Mouse (Mus musculus) lung, embryonic 16.5 days (tissue): Measurements from ENCODE around the gene Tbc1d17. TPM values are rescaled to one million over a fixed set of nuclear protein-coding genes. Genes with fewer than 3 reads are reported as not detected.

Experiments
- ATAC-seq: fragments of 200-750 bp; cut with Nextera tagmentation; 2 replicates; pipeline ENCODE4 v1.8.0; 2017; ENCODE audit warnings: low read depth, mild to moderate bottlenecking, moderate library complexity
- H3K27ac ChIP-seq: fragments of 300-500 bp; sonication (generic); 2 replicates; pipeline ENCODE4 v1.5.1; 2014; ENCODE audit warnings: mild to moderate bottlenecking, control low read depth, low read length
- H3K27me3 ChIP-seq: fragments of 300-500 bp; sonication (generic); 2 replicates; pipeline ENCODE4 v1.6.1; 2014; ENCODE audit warnings: low read depth, low read length, mixed read lengths; ENCODE audit not compliant: control insufficient read depth, insufficient read depth
- H3K36me3 ChIP-seq: fragments of 300-500 bp; sonication (generic); 2 replicates; pipeline ENCODE4 v1.6.1; 2014; ENCODE audit warnings: low read length; ENCODE audit not compliant: control insufficient read depth, insufficient read depth
- H3K4me1 ChIP-seq: fragments of 300-500 bp; sonication (generic); replicated peaks from 2 replicates; pipeline ENCODE4 v1.6.1; 2014; ENCODE audit warnings: low read length, mixed read lengths; ENCODE audit not compliant: control insufficient read depth, insufficient read depth
- H3K4me2 ChIP-seq: fragments of 300-500 bp; sonication (generic); 2 replicates; pipeline ENCODE4 v1.6.1; 2014; ENCODE audit warnings: low read depth, low read length, control low read depth
- H3K4me3 ChIP-seq: fragments of 300-500 bp; sonication (generic); 2 replicates; pipeline ENCODE4 v1.5.1; 2014; ENCODE audit warnings: mild to moderate bottlenecking, low read length, control low read depth
- H3K9ac ChIP-seq: fragments of 300-500 bp; sonication (generic); 2 replicates; pipeline ENCODE4 v1.6.1; 2014; ENCODE audit warnings: low read length, control low read depth
- H3K9me3 ChIP-seq: fragments of 300-500 bp; sonication (generic); 2 replicates; pipeline ENCODE4 v1.6.1; 2016; ENCODE audit warnings: low read length; ENCODE audit not compliant: control insufficient read depth
- WGBS: fragments of 180-500 bp; shearing (Covaris S2); extraction: QIAGEN DNeasy Blood & Tissue Kit; methylation state at CpG from one replicate; pipeline ENCODE4 v1.1.7; 2014; 5-methylcytosine and 5-hydroxymethylcytosine counted together
- polyA plus RNA-seq: library from polyadenylated mRNA; unstranded; fragments of >200 nt; fragmentation: Nextera tagmentation; extraction: Ambion mirVana; gene quantifications from 2 replicates; pipeline ENCODE4 v1.2.1, GENCODE M21; 2015

The Tbc1d17 gene
- polyA plus RNA-seq: 83.7 and 84.4 TPM in 2 replicates

DNA sequence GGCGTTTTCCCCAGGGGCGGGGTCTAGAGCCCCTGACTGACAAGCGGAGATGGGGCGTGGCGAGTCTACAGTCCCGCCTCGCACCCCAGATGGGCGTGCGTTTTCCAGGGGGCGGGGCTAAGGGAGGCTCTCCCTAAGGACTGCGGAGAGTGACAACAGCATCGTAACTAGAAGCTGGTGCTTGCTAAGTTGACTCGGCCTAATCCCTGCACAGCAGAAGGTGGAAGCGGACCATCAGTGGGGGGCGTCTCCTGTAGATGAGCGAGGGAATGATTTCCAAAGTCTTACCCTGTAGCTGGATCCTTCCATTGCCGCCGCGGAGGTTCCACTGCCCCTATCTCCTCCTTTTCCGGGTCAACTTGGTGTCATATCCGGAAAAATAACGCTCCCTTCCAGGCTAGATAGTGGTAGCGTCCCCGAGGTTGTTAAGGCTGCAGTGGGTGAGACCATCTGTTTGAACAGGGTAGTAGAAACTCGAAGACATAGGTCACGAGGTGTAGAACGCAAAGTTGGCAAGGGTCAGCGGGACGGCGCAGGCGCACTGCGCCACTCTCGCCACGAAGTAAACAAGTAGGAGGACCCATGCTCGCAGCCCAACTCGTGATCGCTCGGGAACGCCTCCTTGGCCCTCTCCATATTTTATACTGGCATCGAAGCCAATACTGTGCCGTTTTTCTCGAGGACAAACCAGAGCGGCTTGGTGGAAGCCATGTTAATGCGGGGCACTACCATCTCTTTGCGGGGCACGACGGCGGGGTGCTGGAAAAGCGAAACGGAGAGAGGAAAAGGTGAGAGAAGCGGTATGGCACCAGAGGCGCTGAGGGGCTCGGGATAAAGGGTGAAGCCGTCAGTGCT lies at the start of gene Tbc1d17, which contains the start of gene Akt1s1:
Gene Tbc1d17 (minus strand): TSS at position 519 of the 855 bp plus-strand sequence.
Gene Akt1s1 (plus strand): TSS at position 431 of the 855 bp plus-strand sequence.
- Histone ChIP-seq H3K9me3 (no peaks in the 10 kb centered on the region), H3K27ac (peak within 1 kb of the TSS; percentile 99), H3K4me2 (peak within 1 kb of the TSS; percentile 82), H3K4me3 (peak within 1 kb of the TSS; percentile 86), H3K9ac (peak within 1 kb of the TSS; percentile 96), H3K4me1 (peaks cover 25% of the 10 kb centered on the region), H3K36me3 (peaks cover 32% of the 10 kb centered on the region), H3K27me3 (no peaks in the 10 kb centered on the region)
- ATAC-seq: peak; percentile 85
- WGBS: under 1% methylated on average over 54 of the region's 54 CpGs

DNA sequence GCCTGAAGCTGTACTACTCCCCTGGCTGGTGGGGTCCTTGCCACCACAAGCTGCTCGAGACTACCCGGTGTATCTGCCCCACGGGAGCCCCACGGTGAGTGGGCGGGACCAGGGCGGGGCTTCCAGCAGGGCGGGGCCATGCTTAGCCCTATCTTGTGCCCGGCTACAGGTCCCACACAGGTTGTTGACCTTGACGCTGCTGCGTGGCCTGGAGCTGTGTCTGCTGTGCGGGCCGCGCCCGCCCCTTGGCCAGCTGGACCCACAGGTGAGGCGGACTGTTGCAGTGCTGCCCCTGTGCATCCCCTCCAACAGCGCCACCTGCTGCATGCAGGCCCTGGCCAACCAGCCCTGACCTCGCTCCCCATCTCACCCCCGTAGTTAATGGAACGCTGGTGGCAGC lies 49.7 kb upstream of the Tbc1d17 start:
- peaks cover 9% of the 10 kb centered on the region for H3K36me3 ChIP-seq
- H3K9me3 ChIP-seq: no peaks in the 10 kb centered on the region
- H3K9ac ChIP-seq: no peak overlapping the region
- no peak overlapping the region for H3K4me3 ChIP-seq
- H3K27me3 ChIP-seq: no peaks in the 10 kb centered on the region
- H3K4me1 ChIP-seq: peaks cover 27% of the 10 kb centered on the region
- no peak overlapping the region for H3K27ac ChIP-seq
- WGBS: 31% methylated on average over 18 of the region's 19 CpGs
- no peak overlapping the region for H3K4me2 ChIP-seq
- ATAC-seq: no peak

DNA sequence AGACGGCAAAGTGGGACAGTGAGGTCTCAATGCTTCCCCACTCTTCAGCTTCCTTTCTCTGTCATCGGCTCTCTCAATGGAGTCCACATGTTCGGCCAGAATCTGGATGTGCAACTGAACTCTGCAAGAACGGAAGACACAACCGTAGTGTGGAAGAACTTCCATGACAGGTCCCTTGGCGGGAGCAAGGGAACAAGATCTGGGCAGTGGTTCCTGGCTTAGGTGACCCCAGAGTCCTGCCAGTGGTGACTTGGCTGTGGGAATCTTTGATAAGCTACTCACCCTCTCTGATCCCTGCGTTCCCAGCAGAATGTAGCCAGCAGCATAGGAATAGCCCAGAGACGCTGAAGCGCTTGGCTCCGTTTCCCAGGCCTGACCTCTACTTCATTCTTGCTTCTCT lies 47.6 kb upstream of the Tbc1d17 start:
- no peaks in the 10 kb centered on the region for H3K27me3 ChIP-seq
- H3K9me3 ChIP-seq: no peaks in the 10 kb centered on the region
- peak overlapping the region; percentile 78 for H3K4me2 ChIP-seq
- H3K4me1 ChIP-seq: peaks cover 27% of the 10 kb centered on the region
- H3K4me3 ChIP-seq: peak overlapping the region; percentile 70
- no peak for ATAC-seq
- H3K27ac ChIP-seq: peak overlapping the region; percentile 83
- peak overlapping the region; percentile 85 for H3K9ac ChIP-seq
- WGBS: 23% methylated on average over 10 of the region's 10 CpGs
- 0 out of 2 replicates have a peak, but pooled peaks cover 3% of the 10 kb centered on the region for H3K36me3 ChIP-seq

DNA sequence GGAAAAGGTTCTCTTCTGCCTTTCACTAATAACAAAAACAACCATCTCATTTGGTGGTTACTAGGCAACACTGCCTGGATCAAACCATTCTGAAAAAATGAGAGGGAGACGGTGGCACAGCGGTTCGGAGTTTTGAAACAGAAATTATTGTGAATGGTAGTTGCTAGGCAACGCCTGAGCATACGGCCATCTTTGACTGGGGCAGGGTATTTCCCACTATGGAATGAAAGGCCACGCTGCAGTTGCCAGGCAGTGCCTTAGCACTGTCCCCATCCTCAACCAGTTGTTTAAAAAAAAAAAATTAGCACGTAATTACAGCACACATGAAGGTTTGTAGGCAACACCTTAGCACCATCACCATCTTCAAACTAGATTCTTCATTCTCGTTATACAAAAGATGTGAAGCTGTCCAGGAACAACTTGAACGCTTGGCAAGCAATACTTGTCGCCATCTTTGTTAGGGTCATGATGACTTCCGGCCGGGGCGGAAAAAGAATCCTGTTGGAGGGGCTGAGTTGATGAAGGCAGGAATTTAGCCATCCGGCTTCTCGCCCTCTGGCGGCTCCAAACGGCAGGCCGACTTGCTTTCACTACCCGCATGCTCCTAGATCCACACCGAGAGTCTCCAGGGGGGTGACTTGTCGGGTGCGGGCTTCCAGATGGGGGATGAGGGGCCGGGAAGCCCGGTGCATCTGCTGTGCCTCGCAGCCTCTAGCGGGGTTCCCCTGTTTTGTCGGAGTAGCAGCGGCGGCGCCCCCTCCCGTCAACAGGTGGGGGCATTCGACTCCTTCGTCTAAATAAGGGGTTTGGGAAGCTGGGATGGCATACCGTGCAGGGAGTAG lies 46.9 kb upstream of the Tbc1d17 start, which contains the start of gene Fuz:
Gene Fuz (plus strand): TSS at position 487 of the 842 bp plus-strand sequence.
- WGBS: under 1% methylated on average over 34 of the region's 34 CpGs
- Histone ChIP-seq H3K4me1 (peaks cover 29% of the 10 kb centered on the region), H3K27ac (peak within 1 kb of the TSS; percentile 83), H3K27me3 (no peaks in the 10 kb centered on the region), H3K9ac (peak within 1 kb of the TSS; percentile 85), H3K4me3 (peak within 1 kb of the TSS; percentile 70), H3K9me3 (no peaks in the 10 kb centered on the region), H3K36me3 (0 out of 2 replicates have a peak, but pooled peaks cover 3% of the 10 kb centered on the region), H3K4me2 (peak within 1 kb of the TSS; percentile 78)
- peak; percentile 68 for ATAC-seq

DNA sequence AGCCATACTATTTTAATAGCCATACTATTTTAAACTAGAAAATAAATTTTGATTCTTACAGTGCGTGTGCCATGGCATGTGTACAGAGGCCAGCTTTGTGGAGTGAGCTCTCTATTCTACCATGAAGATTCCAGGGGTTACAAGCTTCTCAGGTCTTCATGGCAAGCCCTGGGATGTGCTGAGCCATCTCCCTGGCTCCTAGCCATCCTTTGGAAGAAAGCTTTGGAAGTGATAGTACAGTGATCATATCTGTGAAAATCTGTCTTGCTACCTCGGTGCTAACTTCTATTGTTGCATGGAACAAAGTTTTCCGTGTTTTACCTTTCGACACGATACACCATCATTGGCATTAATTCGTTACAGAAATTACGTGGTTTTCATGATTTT lies 46.3 kb upstream of the Tbc1d17 start:
- Histone ChIP-seq H3K4me1 (peaks cover 33% of the 10 kb centered on the region), H3K36me3 (0 out of 2 replicates have a peak, but pooled peaks cover 3% of the 10 kb centered on the region), H3K9me3 (no peaks in the 10 kb centered on the region), H3K4me2 (peak overlapping the region; percentile 78), H3K9ac (no peak overlapping the region), H3K27ac (no peak overlapping the region; the same call in 1 of the 2 replicates), H3K4me3 (peak overlapping the region; percentile 70), H3K27me3 (no peaks in the 10 kb centered on the region)
- WGBS: 67% methylated on average over 7 of the region's 7 CpGs
- ATAC-seq: no peak

DNA sequence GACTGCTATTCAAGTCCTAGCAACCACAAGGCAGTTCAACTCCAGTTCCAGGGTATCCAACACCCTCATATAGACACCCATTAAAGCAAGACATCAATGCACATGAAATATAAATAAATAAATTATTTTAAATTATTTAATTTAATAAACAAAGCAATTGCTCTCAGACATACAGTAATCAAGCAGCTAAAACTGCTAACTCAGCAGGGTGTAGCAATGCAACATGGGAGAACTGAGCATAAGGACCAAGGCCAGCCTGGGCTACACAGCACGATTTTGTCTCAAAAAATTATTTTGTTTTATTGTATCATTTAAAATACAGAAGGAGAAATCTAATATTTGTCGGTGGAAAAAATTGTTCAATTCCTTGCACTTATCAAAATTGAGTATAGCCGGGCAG lies 45.3 kb upstream of the Tbc1d17 start:
- Histone ChIP-seq H3K36me3 (no peaks in the 10 kb centered on the region), H3K27me3 (no peaks in the 10 kb centered on the region), H3K9me3 (no peaks in the 10 kb centered on the region), H3K4me1 (peaks cover 33% of the 10 kb centered on the region), H3K4me3 (no peak overlapping the region), H3K27ac (no peak overlapping the region), H3K9ac (no peak overlapping the region), H3K4me2 (no peak overlapping the region)
- no peak for ATAC-seq
- WGBS: 89% methylated on average over 3 of the region's 3 CpGs

DNA sequence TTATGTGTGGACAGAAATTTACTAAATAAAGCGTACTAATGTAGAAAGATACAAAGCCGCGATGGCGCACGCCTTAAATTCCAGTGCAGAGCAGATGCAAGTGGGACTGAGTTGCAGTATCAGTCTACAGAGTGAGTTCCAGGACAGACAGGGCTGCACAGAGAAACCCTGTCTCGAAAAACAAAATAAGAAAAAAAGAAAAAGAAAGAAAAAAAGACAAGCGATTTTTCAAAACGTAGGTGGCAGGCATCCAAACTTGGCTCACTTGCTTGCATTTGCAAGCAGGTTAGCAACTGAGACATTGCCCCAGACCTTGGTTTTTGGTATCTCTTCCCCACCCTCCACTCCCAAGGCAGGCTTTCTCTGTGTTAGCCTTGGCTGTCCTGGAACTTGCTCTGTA lies 44.3 kb upstream of the Tbc1d17 start:
- Histone ChIP-seq H3K4me3 (peak overlapping the region; percentile 30), H3K36me3 (peaks cover 6% of the 10 kb centered on the region; the same call in 1 of the 2 replicates), H3K4me1 (peaks cover 28% of the 10 kb centered on the region), H3K4me2 (peak overlapping the region; percentile 49), H3K27me3 (no peaks in the 10 kb centered on the region), H3K27ac (peak overlapping the region; percentile 91), H3K9ac (peak overlapping the region; percentile 47; the same call in 1 of the 2 replicates), H3K9me3 (no peaks in the 10 kb centered on the region)
- ATAC-seq: no peak
- 11% methylated on average over 8 of the region's 8 CpGs for WGBS

DNA sequence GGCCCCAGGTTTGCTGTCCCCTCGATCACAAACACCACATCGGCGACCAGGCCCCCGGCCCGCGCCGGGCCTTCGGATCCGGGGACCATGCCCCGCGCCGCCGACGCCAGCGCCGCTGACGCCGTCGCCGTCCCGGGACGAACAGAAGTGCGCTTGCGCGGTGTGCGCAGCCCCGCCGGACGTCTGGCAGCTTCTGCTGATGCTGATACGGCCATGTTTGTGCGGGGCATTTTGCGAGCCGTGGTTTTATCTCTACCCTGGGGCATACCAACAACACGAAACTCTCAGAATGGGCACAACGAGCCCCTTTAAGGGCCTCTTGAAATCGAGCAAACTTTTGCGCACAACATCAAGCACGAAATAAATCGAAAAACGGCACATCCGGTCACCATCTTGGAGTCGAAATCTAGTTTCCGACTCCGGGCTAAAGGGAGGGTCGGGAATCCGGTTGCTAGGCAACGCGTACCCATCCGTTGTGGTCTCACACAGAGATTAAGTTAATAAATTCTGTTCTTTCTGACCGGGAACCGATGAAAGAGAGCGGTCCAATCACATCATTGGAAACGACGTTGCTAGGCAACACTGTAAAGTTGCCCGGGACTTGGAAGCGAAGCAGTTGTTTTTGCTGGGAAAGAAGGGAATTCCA lies 43.5 kb upstream of the Tbc1d17 start, which contains the start of gene Med25:
Gene Med25 (minus strand): TSS at position 437 of the 646 bp plus-strand sequence.
- peak within 1 kb of the TSS; percentile 86 for H3K4me2 ChIP-seq
- 1% methylated on average over 42 of the region's 56 CpGs for WGBS
- H3K4me3 ChIP-seq: peak within 1 kb of the TSS; percentile 59
- ATAC-seq: peak; percentile 84
- no peaks in the 10 kb centered on the region for H3K27me3 ChIP-seq
- peak within 1 kb of the TSS; percentile 81 for H3K9ac ChIP-seq
- no peaks in the 10 kb centered on the region for H3K9me3 ChIP-seq
- H3K27ac ChIP-seq: peak within 1 kb of the TSS; percentile 94
- peaks cover 28% of the 10 kb centered on the region for H3K4me1 ChIP-seq
- H3K36me3 ChIP-seq: peaks cover 6% of the 10 kb centered on the region; the same call in 1 of the 2 replicates
